Mouse (Mus musculus) small intestine, adult 2 months (tissue): ENCODE data around the gene Ankfy1. TPM values are rescaled to one million over a fixed set of nuclear protein-coding genes. Genes with fewer than 3 reads are reported as not detected.
"Not testable (repeated sequence)": the region's sequence is repeated elsewhere in the genome, so short reads cannot be mapped to it uniquely, and the experiment has no call there.

Source experiments
- H3K27ac ChIP-seq: fragments of 200-500 bp; 2 replicates; pipeline ENCODE4 v1.5.1; 2012; ENCODE audit warnings: low read depth, low read length, control low read depth, inconsistent platforms; ENCODE audit not compliant: insufficient read depth
- H3K27me3 ChIP-seq: fragments of 200-500 bp; 2 replicates; pipeline ENCODE4 v1.6.1; 2012; ENCODE audit warnings: mild to moderate bottlenecking, moderate library complexity, low read length, inconsistent platforms; ENCODE audit not compliant: control insufficient read depth, insufficient read depth
- H3K36me3 ChIP-seq: fragments of 200-500 bp; 2 replicates; pipeline ENCODE4 v1.6.1; 2012; ENCODE audit warnings: mild to moderate bottlenecking, low read length, control low read depth, inconsistent platforms; ENCODE audit not compliant: control insufficient read depth, insufficient read depth
- H3K4me1 ChIP-seq: fragments of 200-500 bp; 2 replicates; pipeline ENCODE4 v1.6.1; 2012; ENCODE audit warnings: low read length, inconsistent platforms, mixed read lengths; ENCODE audit not compliant: control insufficient read depth, insufficient read depth, insufficient read length
- H3K4me3 ChIP-seq: fragments of 200-500 bp; 2 replicates; pipeline ENCODE4 v1.5.1; 2012; ENCODE audit warnings: low read depth, mild to moderate bottlenecking, control low read depth, inconsistent platforms, low read length, moderate library complexity
- CTCF ChIP-seq: fragments of 200-500 bp; IDR thresholded peaks from 2 replicates; pipeline ENCODE4 v1.5.1; 2012; ENCODE audit warnings: low read depth, mild to moderate bottlenecking, control low read depth, inconsistent platforms, low read length, moderate library complexity, mixed read lengths; ENCODE audit not compliant: insufficient replicate concordance, insufficient read length; ENCODE audit errors: extremely low read depth
- POLR2A ChIP-seq: fragments of 200-500 bp; IDR thresholded peaks from 2 replicates; pipeline ENCODE4 v1.6.1; 2012; ENCODE audit warnings: low read depth, mild to moderate bottlenecking, control low read depth, inconsistent platforms, low read length, moderate library complexity
- WGBS: fragments of 180-500 bp; shearing (Covaris S2); methylation state at CpG from one replicate; pipeline ENCODE4 v1.1.7; 2018; 5-methylcytosine and 5-hydroxymethylcytosine counted together
- polyA plus RNA-seq: library from polyadenylated mRNA; depleted of rRNA; stranded (reverse); fragments of >200 nt; gene quantifications from 2 replicates; pipeline ENCODE4 v1.2.3, GENCODE M21; 2012

Ankfy1 gene
- polyA plus RNA-seq, 1 experiment = 28.7 TPM

GRCm38 (mm10) chr11:72692353-72692752, 2.5 kb downstream of the Ankfy1 start:
- Histone ChIP-seq H3K4me1 (peaks cover 7% of the 10 kb centered on the region; the same call in 1 of the 2 replicates), H3K27ac (no peak overlapping the region), H3K36me3 (no peaks in the 10 kb centered on the region), H3K27me3 (no peaks in the 10 kb centered on the region), H3K4me3 (no peak overlapping the region)
- WGBS = 88% methylated on average over 4 of the region's 4 CpGs
- TF ChIP-seq POLR2A (no peak), CTCF (no peak)

- Histone ChIP-seq H3K4me3 (no peak overlapping the region), H3K27ac (no peak overlapping the region), H3K4me1 (peaks cover 7% of the 10 kb centered on the region; the same call in 1 of the 2 replicates), H3K27me3 (no peaks in the 10 kb centered on the region), H3K36me3 (no peaks in the 10 kb centered on the region)
- 26% methylated on average over 3 of the region's 3 CpGs for WGBS
- TF ChIP-seq POLR2A = no peak
- no peak for TF ChIP-seq CTCF
Observed at GRCm38 (mm10) chr11:72695025-72695424, 5.2 kb downstream of the Ankfy1 start.

- no peak overlapping the region for H3K27ac ChIP-seq
- 90% methylated on average over 2 of the region's 2 CpGs for WGBS
- no peak overlapping the region for H3K4me3 ChIP-seq
Observed at GRCm38 (mm10) chr11:72696368-72696971, 6.7 kb downstream of the Ankfy1 start.

GRCm38 (mm10) chr11:72697323-72697722, 7.5 kb downstream of the Ankfy1 start:
- peaks cover 3% of the 10 kb centered on the region; the same call in 1 of the 2 replicates for H3K4me1 ChIP-seq
- TF ChIP-seq CTCF = no peak
- TF ChIP-seq POLR2A = no peak
- H3K27ac ChIP-seq = no peak overlapping the region
- H3K27me3 ChIP-seq = no peaks in the 10 kb centered on the region
- no peak overlapping the region for H3K4me3 ChIP-seq
- peaks cover 2% of the 10 kb centered on the region for H3K36me3 ChIP-seq

More at GRCm38 (mm10) chr11:72696368-72696971, 6.7 kb downstream of the Ankfy1 start:
- Histone ChIP-seq H3K4me1 (peaks cover 3% of the 10 kb centered on the region; the same call in 1 of the 2 replicates), H3K27me3 (no peaks in the 10 kb centered on the region), H3K36me3 (peaks cover 2% of the 10 kb centered on the region)
- TF ChIP-seq CTCF (no peak), POLR2A (no peak)

GRCm38 (mm10) chr11:72705111-72705510, 15.3 kb downstream of the Ankfy1 start:
- not testable (repeated sequence) for H3K4me1 ChIP-seq, H3K4me3 ChIP-seq, H3K36me3 ChIP-seq, H3K27me3 ChIP-seq, H3K27ac ChIP-seq
- WGBS = 83% methylated on average over 2 of the region's 2 CpGs

- whole genome bisulfite sequencing = 54% methylated on average over 5 of the region's 5 CpGs
- Histone ChIP-seq H3K4me3 (no peak overlapping the region), H3K36me3 (peaks cover 21% of the 10 kb centered on the region), H3K27ac (peak overlapping the region; percentile 73), H3K4me1 (peaks cover 5% of the 10 kb centered on the region; the same call in 1 of the 2 replicates), H3K27me3 (no peaks in the 10 kb centered on the region)
- TF ChIP-seq POLR2A = no peak
- TF ChIP-seq CTCF = no peak
Observed at GRCm38 (mm10) chr11:72712721-72713120, 22.9 kb downstream of the Ankfy1 start.

GRCm38 (mm10) chr11:72718161-72718560, 28.4 kb downstream of the Ankfy1 start:
- Histone ChIP-seq H3K36me3 (peaks cover 28% of the 10 kb centered on the region), H3K4me1 (peaks cover 2% of the 10 kb centered on the region; the same call in 1 of the 2 replicates), H3K27me3 (no peaks in the 10 kb centered on the region), H3K4me3 (no peak overlapping the region), H3K27ac (no peak overlapping the region)
- TF ChIP-seq POLR2A (no peak), CTCF (no peak)
- WGBS = 82% methylated on average over 3 of the region's 3 CpGs

- 73% methylated on average over 2 of the region's 2 CpGs for WGBS
Observed at GRCm38 (mm10) chr11:72723165-72723564, 33.4 kb downstream of the Ankfy1 start.

More at GRCm38 (mm10) chr11:72723165-72723564, 33.4 kb downstream of the Ankfy1 start:
- Histone ChIP-seq H3K36me3 (peaks cover 30% of the 10 kb centered on the region), H3K4me3 (no peak overlapping the region), H3K27me3 (no peaks in the 10 kb centered on the region), H3K27ac (no peak overlapping the region), H3K4me1 (no peaks in the 10 kb centered on the region)
- TF ChIP-seq POLR2A (no peak), CTCF (no peak)
